Mouse (Mus musculus): ENCODE results near the gene Esr1.

Esr1 gene

DNA sequence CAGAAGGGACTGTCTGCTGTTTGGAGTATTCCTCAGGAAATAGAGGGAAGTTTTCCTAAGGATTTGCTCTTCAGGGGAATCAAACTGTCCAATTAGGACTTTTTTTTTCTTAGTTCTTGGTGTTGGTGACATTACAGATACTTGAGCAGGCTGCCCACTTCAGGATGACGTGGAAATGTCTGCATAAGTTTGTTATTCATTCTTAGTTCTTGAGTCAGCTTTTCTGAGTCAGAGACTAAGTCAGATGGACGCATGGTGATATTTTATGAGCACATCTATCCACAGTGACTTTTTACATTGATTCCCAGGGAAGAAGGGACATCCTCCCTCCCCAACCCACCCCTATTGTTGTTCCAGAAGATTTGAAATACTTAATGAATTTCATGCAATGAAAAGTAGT is 372.5 kb downstream of the Esr1 start:
- DNase-seq (ENCODE audit: low read depth), result no peak

DNA sequence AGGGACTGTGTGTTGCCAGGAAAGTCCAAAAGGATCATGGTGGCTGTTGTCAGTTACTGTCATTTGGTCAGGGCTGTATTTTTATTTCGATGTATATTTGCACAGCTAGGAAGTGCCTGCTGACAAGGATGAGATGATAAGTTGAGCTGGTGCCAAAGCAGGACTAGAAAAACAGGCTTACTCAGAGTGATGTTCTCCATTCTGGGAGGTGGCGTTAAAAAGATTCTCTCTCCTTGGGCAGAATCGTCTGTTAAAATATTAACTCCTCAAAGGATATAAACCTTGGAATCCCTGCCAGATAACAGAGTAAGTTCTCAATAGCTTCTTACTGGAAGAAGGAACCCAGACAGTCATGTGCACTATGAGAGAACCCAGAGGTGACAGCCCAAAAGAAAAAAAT is 382.4 kb downstream of the Esr1 start:
- DNase-seq (ENCODE audit: low read depth), result no peak

DNA sequence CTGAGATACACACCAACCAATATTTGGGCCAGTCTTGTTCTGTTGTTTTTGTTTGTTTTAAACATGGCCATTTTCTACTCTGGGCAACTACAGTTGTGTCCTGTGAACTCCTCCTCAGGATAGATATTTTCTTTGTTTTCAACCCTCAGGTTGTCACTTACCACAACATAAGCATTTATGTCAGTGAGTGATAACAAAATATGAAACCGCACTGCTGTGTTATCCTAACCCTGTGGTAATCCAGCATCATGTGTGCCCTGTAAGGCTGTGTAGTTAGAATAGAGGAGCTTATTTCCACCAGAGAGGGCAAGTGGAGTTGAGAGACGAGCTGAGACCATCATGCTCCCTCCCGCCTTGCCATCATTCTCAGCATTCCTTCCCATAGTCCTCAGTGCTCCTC is 385.2 kb downstream of the Esr1 start:
- DNase-seq (ENCODE audit: low read depth), result no peak

DNA sequence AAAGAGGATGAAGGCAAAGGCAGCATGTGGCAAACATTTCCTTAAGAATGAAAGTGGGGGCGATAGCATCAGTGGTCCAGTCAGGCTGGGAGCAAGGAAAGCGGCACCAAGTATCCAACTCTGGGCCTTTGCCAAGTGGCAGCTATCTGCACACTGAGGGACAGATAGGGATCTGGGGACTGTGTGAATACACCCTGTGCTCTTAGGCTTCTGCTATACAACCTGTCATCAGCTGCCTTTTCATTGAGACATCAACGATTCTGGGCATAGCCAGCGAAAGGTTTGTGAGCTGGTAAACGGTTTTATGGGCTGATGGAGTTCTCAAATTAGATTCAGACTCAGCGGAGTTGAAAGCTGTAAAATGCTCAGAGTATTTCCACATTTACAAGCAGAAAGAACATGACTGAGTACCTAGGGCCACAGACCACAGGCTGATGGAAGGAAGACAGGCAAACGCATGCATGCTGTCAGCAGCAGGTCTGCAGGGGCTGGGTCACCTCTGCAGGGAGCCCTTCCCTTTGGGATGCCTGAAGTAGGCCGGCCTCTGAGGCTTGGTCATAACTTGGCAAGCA is 397.5 kb downstream of the Esr1 start:
- DNase-seq (ENCODE audit: low read depth), result no peak

DNA sequence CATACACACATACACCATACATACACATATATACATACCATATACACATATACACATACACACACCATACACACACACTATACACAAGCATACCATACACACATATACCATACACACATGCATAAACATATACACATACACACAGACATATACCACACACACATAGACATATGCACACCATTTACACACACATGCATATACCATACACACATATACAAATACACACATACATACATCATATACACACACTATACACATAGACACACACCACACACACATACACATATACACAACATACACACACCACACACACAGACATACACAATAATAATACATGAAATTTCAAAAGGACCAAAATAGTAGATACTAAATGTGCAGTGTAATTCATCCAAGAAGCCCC is 400.6 kb downstream of the Esr1 start:
- no peak for DNase-seq (ENCODE audit: low read depth)

GRCm38 (mm10) chr10:5014976-5015375 is 403.6 kb downstream of the Esr1 start:
- DNase-seq (ENCODE audit: low read depth), result no peak

DNA sequence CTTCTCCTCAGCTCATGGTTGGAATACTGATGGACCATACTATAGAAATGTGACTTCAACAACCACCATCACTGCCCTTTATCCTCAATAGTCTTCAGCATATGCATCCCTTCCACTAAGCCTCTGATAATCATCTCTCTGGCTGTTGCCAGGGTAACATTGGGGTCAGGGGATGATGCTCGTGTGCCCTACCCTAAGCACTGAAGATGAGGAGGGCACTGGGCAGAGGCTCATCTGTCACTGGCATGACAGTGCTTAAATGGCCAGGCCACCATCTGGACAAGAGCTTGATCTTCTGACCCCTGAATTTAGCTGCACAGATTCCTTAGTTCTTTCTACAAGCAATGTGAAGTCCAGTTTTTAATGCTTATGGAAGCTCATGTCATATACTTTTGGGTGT is 405.8 kb downstream of the Esr1 start:
- no peak for DNase-seq (ENCODE audit: low read depth)

GRCm38 (mm10) chr10:5025906-5026305 is 414.5 kb downstream of the Esr1 start:
- no peak for DNase-seq (ENCODE audit: low read depth)

DNA sequence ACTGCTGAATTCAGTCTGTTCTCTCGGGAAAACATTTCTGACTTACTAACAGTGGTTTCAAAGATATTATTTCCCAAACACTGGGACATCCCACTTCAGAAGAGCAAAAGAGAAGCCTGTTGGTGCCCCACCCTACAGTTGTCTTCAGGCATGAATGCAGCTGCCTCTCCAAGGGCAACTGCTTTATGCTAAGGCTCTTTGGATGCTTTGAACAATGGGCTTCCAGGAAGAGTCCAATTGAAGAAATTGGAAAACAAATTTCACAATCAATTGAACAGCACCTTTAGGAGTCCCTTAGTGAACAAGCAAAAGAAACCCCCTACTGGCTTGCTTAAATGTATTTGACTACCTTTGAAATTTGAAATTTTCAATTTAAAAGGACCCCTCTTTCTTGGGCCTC is 415.8 kb downstream of the Esr1 start:
- DNase-seq (ENCODE audit: low read depth), result no peak

- no peak for DNase-seq (ENCODE audit: low read depth)
These were observed 416.9 kb downstream of the Esr1 start for GRCm38 (mm10) chr10:5028301-5028700.

GRCm38 (mm10) chr10:5029161-5029560 is 417.8 kb downstream of the Esr1 start:
- DNase-seq (ENCODE audit: low read depth), result no peak

DNA sequence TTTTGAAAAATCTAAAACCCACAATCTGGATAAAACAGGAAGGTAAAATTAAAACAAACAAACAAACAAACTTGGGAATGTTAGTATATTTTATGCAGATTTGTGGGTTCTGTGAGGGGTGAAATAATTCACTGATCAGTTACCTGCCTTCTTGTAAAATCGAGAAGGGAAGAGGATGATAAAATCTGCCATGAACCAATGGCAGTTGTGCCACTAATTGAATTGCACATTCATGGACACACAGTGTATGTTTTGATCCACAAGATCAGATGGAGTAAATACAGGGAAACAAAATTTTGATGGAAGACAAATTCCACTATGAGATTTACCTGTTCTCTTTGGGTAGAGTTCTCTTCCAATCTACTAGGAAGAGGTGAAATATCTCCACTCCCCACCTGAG is 418.5 kb downstream of the Esr1 start:
- no peak for DNase-seq (ENCODE audit: low read depth)

DNA sequence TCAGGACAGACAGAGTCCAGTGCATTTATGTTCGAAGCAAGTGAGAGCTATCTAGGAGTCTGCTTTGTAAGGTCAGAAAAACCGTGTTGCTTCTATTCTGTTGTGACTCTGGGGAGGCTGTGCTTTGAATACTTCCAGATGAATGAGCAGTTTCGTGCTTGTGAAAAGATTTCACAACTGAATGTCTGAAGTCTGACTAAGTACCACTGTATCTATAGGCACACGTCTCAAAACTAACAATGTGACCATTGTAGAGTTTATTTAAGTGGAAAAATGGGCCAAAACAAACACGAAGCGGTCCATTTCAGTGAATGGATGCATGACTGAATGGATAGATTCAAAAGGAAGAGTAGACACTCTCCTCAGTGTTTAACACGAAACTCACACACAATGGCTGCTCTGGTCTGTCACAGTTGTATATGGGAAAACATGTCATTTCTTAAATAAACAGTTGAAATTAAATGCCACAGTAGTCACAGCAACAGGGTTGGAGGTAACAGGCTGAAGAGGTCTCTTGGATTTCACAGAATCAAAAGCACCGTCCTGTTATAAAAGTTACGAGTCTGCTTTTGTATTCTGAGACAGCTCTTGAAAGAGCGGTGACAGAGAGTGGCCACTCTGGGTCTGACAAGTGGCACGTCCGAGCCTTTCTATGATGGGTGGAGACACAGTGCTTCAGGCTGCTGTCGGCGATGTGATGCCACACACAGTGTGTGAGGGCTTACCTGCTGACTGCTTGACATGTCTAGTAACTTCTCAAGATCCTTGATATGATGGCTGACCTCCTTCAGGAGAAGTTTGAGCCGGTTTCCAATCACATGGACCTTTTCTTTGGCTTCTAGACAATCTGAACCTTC is 421.0 kb downstream of the Esr1 start:
- no peak for DNase-seq (ENCODE audit: low read depth)

DNA sequence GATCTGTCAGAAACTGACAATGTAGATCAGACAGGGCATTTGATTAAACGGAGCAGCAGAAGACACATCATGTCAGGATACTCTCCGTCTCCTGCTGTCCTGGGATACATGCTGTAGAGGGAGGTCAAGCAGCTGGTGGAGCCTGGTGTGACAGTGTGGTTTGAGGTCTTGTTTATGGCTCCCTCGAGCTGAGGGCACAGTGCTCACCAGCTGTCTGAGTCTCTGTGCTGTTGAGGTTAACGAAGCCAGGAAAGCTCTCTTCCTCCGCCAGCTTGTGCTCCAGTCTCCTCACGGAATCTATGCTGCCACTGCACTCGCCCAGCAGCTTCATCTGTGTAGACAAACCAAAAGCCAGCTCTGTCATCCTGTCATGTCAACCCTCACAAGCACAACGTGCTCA is 429.9 kb downstream of the Esr1 start:
- DNase-seq (ENCODE audit: low read depth), result no peak

GRCm38 (mm10) chr10:5044481-5044880 is 433.1 kb downstream of the Esr1 start:
- DNase-seq (ENCODE audit: low read depth), result no peak

DNA sequence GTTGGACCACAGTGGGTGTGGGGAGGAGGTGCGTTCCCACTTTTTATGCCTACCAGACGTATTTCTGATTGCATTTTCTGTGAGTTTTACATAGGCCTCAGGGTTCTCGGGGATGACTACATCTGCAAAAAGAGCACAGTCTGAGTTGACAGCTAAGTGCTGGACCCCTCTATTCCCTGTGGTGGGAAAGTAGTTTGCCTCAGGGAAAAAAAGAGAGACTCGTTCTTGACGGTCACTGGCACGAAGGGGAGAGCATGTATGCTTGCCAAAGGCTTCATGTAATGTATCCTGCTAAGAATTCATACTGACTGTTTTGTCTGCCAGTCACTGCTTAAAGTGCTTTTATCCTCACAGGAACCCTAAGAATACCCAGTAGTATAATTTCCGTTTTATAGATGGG is 433.8 kb downstream of the Esr1 start:
- no peak for DNase-seq (ENCODE audit: low read depth)

DNA sequence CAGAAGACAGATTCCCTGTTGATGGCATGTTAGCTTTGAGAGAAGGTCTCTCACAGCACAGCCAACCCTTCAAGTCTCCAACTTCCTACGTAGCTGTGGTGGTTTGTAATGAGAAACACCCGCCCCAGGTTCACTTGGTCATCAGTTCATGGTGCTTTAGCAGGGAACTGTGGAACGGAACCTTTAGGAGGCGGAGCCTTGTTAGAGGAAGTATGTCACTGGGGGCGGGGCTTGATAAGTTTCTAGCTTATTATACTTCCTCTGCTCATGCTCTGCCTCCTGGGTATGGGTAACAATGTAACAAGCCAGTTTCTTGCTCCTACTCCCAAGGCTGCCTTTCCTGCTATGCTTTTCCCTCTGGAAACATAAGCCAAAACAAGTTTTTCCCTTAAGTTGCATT is 434.3 kb downstream of the Esr1 start:
- DNase-seq (ENCODE audit: low read depth), result no peak
